Mouse (Mus musculus): Measurements from ENCODE around the gene Phlpp1. TPM values are rescaled to one million over a fixed set of nuclear protein-coding genes. Genes with fewer than 3 reads are reported as not detected.
A peak's percentile ranks its signal among the peaks of the same experiment; 100 is the strongest.

The Phlpp1 gene
- polyA plus RNA-seq, 1 experiment from 2014 or later, result 1.3 TPM

DNA sequence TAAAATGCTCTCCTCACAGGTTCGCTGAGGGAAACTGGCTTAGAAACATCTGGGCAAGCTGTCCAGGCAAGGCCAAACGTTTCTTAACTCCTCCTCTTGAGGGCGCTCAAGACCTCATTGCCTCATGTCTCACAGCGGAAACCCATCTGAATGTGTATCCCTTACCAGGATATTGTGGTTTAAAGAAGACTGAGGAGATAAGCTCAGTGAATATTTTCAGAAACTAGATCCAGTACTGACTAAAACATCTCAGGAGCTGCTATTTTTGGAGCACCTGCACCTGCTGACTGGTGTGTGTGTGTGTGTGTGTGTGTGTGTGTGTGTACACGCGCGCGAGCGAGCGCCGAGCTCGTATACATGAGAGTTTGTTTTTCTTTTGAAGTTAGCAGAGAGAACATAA lies 19.7 kb upstream of the Phlpp1 start:
- Histone ChIP-seq H3K27me3 (ENCODE audit: control insufficient read depth, insufficient read depth, low read length) (no peaks in the 10 kb centered on the region), H3K9ac (ENCODE audit: low read length) (no peak overlapping the region), H3K27ac (replicated peaks) (no peak overlapping the region), H3K4me3 (ENCODE audit: low read depth, low read length) (no peak overlapping the region), H3K9me3 (ENCODE audit: control insufficient read depth, low read length) (no peaks in the 10 kb centered on the region), H3K4me2 (replicated peaks; ENCODE audit: low read depth) (no peak overlapping the region), H3K36me3 (ENCODE audit: control insufficient read depth, insufficient read depth, low read length) (no peaks in the 10 kb centered on the region), H3K4me1 (replicated peaks; ENCODE audit: control insufficient read depth, insufficient read depth) (no peaks in the 10 kb centered on the region)
- WGBS, result 80% methylated on average over 12 of the region's 12 CpGs
- ATAC-seq (ENCODE audit: low FRiP score, low TSS enrichment), result no peak
- TF ChIP-seq CTCF (IDR thresholded peaks at IDR 0.05; ENCODE audit: low read depth) (peak; percentile 58), EP300 (optimal IDR thresholded peaks at IDR 0.05) (no peak)
- no peak for DNase-seq (ENCODE audit: low spot score)

DNA sequence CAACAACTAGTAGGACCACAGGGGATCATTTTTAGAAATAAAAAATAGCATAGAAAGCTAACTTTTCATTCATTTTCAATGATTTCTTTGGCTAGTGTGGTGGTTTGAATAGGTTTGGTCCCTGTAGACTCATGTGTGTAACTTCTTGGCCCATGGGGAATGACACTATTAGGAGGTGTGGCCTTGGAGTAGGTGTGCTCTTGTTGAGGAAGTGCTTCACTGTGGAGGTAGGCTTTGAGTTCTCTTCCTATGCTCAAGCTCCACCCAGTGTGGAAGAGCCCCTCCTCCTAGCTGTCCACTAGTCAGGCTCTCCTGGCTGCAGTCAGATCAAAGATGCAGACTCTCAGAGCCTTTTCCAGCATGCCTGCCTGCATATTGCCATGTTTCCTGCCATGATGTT lies 18.8 kb upstream of the Phlpp1 start:
- H3K27me3 ChIP-seq (ENCODE audit: control insufficient read depth, insufficient read depth, low read length), result no peaks in the 10 kb centered on the region
- H3K4me3 ChIP-seq (ENCODE audit: low read depth, low read length), result no peak overlapping the region
- H3K9me3 ChIP-seq (ENCODE audit: control insufficient read depth, low read length), result no peaks in the 10 kb centered on the region
- no peak overlapping the region for H3K9ac ChIP-seq (ENCODE audit: low read length)
- H3K4me1 ChIP-seq (replicated peaks; ENCODE audit: control insufficient read depth, insufficient read depth), result no peaks in the 10 kb centered on the region
- no peak; the same call in 1 of the 2 replicates for ATAC-seq (ENCODE audit: low FRiP score, low TSS enrichment)
- no peak overlapping the region for H3K4me2 ChIP-seq (replicated peaks; ENCODE audit: low read depth)
- TF ChIP-seq CTCF (IDR thresholded peaks at IDR 0.05; ENCODE audit: low read depth), result no peak
- TF ChIP-seq EP300 (optimal IDR thresholded peaks at IDR 0.05), result no peak
- no peak overlapping the region for H3K27ac ChIP-seq (replicated peaks)
- no peaks in the 10 kb centered on the region for H3K36me3 ChIP-seq (ENCODE audit: control insufficient read depth, insufficient read depth, low read length)
- DNase-seq (ENCODE audit: low spot score), result no peak

DNA sequence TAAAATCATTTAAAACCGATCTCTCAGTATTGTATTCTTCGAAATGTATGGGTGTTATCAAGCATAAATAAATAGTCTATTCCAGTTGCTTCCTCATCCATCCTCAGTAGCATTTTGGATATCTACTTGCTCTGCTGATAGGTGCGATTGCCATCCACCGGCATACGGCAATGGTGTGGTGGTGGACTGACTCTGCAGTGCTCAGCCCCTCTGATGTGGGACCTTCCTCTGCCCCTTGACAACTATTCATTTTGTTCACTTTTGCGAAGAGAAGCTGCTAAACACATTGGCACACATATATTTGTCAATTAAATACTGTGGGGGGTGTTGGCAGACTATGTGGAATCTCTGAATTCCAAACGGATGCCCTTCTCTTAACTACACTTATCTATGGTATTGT lies 17.0 kb upstream of the Phlpp1 start:
- no peak overlapping the region for H3K9ac ChIP-seq (ENCODE audit: low read length)
- H3K27ac ChIP-seq (replicated peaks), result no peak overlapping the region
- H3K4me3 ChIP-seq (ENCODE audit: low read depth, low read length), result no peak overlapping the region
- no peaks in the 10 kb centered on the region for H3K27me3 ChIP-seq (ENCODE audit: control insufficient read depth, insufficient read depth, low read length)
- H3K36me3 ChIP-seq (ENCODE audit: control insufficient read depth, insufficient read depth, low read length), result no peaks in the 10 kb centered on the region
- no peak for DNase-seq (ENCODE audit: low spot score)
- no peak overlapping the region for H3K4me2 ChIP-seq (replicated peaks; ENCODE audit: low read depth)
- TF ChIP-seq CTCF (IDR thresholded peaks at IDR 0.05; ENCODE audit: low read depth), result no peak
- no peak for TF ChIP-seq EP300 (optimal IDR thresholded peaks at IDR 0.05)
- H3K4me1 ChIP-seq (replicated peaks; ENCODE audit: control insufficient read depth, insufficient read depth), result no peaks in the 10 kb centered on the region
- no peaks in the 10 kb centered on the region for H3K9me3 ChIP-seq (ENCODE audit: control insufficient read depth, low read length)
- no peak for ATAC-seq (ENCODE audit: low FRiP score, low TSS enrichment)
- WGBS, result 83% methylated on average over 7 of the region's 7 CpGs

DNA sequence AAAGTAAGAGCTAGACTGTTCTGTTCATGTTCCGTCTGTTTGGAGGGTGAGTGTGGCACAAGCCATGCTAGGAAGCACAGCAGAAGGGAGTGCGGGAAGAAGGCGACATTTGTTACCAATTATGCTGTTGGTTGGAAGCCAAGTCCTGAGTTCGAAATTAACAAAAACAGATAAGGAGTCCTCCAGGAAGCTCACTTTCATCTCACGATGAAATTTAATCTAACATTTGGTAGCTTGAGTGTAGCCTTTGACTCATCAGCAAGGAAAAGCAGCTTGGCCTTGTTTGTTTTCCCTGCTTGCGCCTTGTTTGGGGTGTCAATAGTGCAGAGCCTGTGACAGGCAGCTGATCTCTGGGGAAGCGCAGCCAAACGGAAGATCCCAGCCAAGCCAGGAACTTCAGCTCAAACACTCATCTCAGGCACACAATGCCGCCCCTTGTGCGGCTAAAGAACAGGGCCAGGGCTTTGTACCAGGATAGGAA lies 16.4 kb upstream of the Phlpp1 start:
- no peaks in the 10 kb centered on the region for H3K4me1 ChIP-seq (replicated peaks; ENCODE audit: control insufficient read depth, insufficient read depth)
- H3K4me3 ChIP-seq (ENCODE audit: low read depth, low read length), result no peak overlapping the region
- no peak overlapping the region for H3K4me2 ChIP-seq (replicated peaks; ENCODE audit: low read depth)
- H3K27me3 ChIP-seq (ENCODE audit: control insufficient read depth, insufficient read depth, low read length), result no peaks in the 10 kb centered on the region
- H3K9me3 ChIP-seq (ENCODE audit: control insufficient read depth, low read length), result no peaks in the 10 kb centered on the region
- DNase-seq (ENCODE audit: low spot score) (no peak), ATAC-seq (ENCODE audit: low FRiP score, low TSS enrichment) (no peak)
- TF ChIP-seq CTCF (IDR thresholded peaks at IDR 0.05; ENCODE audit: low read depth) (no peak), EP300 (optimal IDR thresholded peaks at IDR 0.05) (no peak)
- H3K9ac ChIP-seq (ENCODE audit: low read length), result no peak overlapping the region
- no peak overlapping the region for H3K27ac ChIP-seq (replicated peaks)
- WGBS, result 64% methylated on average over 10 of the region's 10 CpGs
- H3K36me3 ChIP-seq (ENCODE audit: control insufficient read depth, insufficient read depth, low read length), result no peaks in the 10 kb centered on the region

DNA sequence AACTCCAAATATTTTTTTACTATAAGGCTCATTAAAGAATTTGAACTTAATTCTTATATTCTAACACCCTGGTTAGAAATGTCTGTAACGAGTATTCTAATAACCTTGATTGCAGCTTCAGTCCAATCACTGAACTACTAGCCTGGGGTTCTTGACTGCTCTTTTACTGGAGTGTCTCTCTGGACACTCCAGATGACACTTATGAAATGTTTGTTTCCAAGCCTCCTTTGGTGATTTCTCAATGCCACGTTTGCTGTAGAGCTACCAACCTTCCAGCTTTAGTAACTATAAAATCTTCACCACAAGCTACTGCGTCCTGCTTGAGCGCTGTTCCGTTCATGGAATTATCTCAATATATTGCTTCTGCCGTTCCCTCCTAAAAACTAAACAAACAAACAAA lies 15.8 kb upstream of the Phlpp1 start:
- Histone ChIP-seq H3K9me3 (ENCODE audit: control insufficient read depth, low read length) (no peaks in the 10 kb centered on the region), H3K9ac (ENCODE audit: low read length) (no peak overlapping the region), H3K36me3 (ENCODE audit: control insufficient read depth, insufficient read depth, low read length) (no peaks in the 10 kb centered on the region), H3K27me3 (ENCODE audit: control insufficient read depth, insufficient read depth, low read length) (no peaks in the 10 kb centered on the region), H3K4me2 (replicated peaks; ENCODE audit: low read depth) (no peak overlapping the region), H3K4me1 (replicated peaks; ENCODE audit: control insufficient read depth, insufficient read depth) (no peaks in the 10 kb centered on the region), H3K27ac (replicated peaks) (no peak overlapping the region), H3K4me3 (ENCODE audit: low read depth, low read length) (no peak overlapping the region)
- no peak for TF ChIP-seq EP300 (optimal IDR thresholded peaks at IDR 0.05)
- no peak for TF ChIP-seq CTCF (IDR thresholded peaks at IDR 0.05; ENCODE audit: low read depth)
- no peak for DNase-seq (ENCODE audit: low spot score)
- ATAC-seq (ENCODE audit: low FRiP score, low TSS enrichment), result no peak
- 83% methylated on average over 6 of the region's 6 CpGs for WGBS

DNA sequence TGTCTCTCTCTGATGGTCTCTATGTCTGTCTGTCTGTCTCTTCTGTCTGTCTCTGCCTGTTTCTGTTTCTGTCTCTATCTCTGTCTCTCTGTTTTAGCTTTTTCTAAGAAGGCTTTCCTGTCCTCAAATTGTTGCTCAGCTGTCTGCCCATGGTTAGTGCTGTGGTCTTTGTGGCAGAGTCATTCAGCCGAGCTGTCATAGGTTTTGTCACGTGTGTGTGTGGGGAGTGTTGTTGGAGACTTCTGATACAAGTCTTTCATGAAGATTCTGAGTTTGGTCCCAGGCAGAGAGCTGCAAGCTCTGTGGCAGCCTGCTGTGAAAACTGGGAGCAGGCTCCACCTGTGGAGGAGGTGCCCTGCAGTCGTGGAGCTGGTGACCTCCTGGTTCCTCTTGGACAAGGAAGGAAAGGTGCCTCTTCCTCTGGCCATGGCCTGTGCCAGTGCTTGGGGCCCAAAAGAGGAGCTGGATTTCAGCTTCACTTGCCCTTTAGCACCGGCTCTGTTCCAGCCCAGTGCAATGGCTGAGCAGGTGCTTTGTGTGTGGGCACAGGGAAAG lies 13.5 kb upstream of the Phlpp1 start:
- no peak for ATAC-seq (ENCODE audit: low FRiP score, low TSS enrichment)
- H3K4me1 ChIP-seq (replicated peaks; ENCODE audit: control insufficient read depth, insufficient read depth), result no peaks in the 10 kb centered on the region
- DNase-seq (ENCODE audit: low spot score), result no peak
- H3K36me3 ChIP-seq (ENCODE audit: control insufficient read depth, insufficient read depth, low read length), result no peaks in the 10 kb centered on the region
- TF ChIP-seq CTCF (IDR thresholded peaks at IDR 0.05; ENCODE audit: low read depth) (no peak), EP300 (optimal IDR thresholded peaks at IDR 0.05) (no peak)
- H3K9ac ChIP-seq (ENCODE audit: low read length), result no peak overlapping the region
- no peaks in the 10 kb centered on the region for H3K9me3 ChIP-seq (ENCODE audit: control insufficient read depth, low read length)
- WGBS, result 63% methylated on average over 4 of the region's 4 CpGs
- no peak overlapping the region for H3K27ac ChIP-seq (replicated peaks)
- no peaks in the 10 kb centered on the region for H3K27me3 ChIP-seq (ENCODE audit: control insufficient read depth, insufficient read depth, low read length)
- H3K4me2 ChIP-seq (replicated peaks; ENCODE audit: low read depth), result no peak overlapping the region
- no peak overlapping the region for H3K4me3 ChIP-seq (ENCODE audit: low read depth, low read length)
